Mouse (Mus musculus) ES-CJ7 (cell line): Measurements from ENCODE around the gene Gm49387.

ENCODE experiments used
- DNase-seq: peaks from one replicate; pipeline ENCODE4 v3.0.0; 2011; ENCODE audit warnings: low read depth, low spot score

Gm49387 gene

DNA sequence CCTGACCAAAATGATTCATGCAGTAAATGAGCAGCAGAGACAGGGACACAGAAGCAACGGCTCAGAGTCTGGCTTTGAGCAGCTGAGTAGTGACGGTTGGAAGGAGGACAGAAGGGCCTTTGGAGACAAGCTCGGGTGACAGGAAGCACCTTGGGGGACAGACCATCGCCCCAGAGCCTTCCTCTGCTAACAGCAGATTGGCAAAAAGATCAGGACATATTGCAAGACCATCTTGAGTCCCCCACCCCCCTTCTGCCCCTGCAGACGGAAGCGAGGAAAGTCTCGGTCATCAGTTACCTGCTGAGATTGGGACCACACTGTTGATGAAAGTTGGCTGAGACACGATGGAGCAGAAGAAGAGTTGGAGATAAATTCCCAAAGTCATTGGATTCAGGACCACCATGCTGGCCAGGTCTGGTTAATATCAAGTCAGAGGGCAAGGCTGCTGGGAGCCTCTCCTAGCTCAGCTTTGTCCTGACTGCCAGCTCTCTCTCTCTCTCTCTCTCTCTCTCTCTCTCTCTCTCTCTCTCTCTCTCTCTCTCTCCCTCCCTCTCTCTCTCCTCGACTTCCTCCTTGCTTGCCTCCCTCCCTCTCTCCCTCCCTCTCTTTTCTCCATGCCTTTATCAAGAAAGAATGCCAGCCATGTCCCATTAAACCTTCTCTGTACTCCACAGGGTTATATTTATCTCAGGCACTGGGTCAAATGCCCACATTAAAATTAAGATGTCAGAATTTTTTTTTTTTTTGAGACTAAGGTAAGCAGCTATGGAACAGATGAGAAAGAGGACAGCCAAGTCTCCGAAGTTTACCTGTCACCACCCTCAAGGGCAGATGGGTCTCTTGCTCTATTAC lies 63.6 kb downstream of the Gm49387 start:
- no peak for DNase-seq

DNA sequence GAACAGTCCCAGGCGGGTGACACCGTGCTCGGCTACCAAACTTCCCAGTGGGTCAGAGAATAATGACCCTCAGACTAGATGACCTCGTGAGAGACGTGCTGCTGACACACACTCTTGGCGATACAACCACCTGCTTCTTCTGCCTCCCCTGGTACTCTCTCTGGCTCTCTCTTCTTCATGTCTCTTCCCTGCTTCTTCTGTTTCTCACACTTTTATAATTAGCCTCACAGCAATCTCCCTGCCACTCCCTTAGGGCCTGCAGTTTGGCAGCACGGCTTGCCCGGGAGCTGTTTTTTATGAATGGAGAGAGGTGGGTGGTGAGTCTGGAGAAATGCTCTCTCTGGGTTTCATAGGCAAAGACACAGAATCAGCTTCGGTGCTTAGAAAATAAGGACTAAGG lies 64.8 kb downstream of the Gm49387 start:
- DNase-seq: no peak

DNA sequence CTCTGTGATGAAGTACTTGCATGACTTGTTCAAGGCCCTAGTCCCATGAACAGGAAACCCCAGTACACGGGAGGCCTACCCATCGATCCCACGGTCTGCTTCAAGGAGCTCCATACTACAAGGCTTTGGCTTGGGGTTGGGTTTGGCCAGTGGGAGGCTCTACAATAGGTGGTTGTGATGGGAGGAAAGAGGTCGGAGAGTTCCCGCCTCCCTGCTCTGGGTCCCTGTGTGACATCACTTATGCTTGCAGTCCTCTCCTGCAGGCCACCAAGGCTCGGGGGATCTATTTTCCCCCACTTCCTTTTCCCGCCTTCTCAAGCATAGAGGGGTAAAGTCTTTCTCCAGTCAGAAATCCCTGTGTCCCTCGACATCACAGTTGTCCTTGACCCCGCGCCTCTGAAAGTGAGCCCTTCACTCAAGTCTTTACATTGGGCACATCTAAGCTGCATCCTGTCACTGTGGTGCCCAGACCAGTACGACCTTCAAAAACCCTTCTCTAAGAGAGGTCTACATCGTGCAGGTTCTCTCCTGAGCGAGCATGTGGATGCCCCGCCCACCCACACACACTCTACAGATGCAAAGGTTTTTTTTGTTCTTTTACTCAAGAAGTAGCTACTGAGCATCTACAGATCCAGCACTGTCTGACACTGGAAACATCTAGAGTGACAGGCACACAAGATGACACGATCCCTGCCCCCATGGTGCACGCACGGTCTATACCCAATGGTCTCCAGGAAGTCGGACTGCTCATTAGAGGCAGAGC lies 65.6 kb downstream of the Gm49387 start:
- no peak for DNase-seq

DNA sequence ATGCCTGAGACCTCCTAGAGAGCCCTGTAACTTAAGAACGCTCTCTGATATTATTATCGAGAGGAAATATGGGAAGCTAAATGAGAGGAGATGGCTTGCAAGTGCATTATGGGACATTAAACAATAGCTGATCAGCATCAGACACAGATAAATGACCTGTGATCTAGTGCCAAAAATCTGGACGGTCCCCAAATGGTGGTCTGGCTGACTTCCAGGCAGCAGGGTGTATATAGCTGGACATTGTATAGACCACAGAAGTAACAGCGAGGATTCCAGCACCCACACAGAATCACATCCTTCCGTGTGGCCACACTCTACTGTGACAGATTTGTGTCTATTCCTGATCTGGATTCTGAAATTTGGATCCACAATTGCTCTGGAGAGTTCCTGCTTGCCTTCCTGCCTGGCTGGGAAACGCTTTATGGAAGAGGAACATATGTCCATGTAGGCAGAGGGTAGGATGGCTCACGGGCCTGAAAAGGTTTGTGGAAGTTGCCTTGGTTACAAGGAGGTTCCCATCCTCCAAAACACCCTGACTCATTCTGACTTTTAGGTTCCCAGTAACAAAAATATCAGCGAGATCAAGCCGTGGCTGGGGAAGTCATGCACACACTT lies 68.0 kb downstream of the Gm49387 start:
- no peak for DNase-seq

DNA sequence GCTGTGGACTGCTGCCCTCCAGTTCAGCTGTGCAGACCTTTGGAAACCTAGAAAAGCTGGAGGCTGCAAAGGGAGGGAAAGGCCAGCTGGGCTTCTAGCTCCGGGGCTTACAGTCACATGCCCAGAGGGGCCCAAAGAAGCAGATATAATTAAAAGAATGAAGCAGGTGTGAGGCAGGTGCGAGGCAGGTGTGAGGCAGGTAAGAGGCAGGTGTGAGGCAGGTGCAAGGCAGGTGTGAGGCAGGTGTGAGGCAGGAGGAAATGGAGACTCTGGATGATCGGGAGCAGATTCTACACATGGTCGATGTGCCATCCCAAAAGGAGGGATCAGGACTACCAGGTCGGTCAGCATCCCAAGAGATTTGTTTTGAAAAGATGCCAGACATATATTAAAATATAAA lies 69.3 kb downstream of the Gm49387 start:
- DNase-seq: no peak

DNA sequence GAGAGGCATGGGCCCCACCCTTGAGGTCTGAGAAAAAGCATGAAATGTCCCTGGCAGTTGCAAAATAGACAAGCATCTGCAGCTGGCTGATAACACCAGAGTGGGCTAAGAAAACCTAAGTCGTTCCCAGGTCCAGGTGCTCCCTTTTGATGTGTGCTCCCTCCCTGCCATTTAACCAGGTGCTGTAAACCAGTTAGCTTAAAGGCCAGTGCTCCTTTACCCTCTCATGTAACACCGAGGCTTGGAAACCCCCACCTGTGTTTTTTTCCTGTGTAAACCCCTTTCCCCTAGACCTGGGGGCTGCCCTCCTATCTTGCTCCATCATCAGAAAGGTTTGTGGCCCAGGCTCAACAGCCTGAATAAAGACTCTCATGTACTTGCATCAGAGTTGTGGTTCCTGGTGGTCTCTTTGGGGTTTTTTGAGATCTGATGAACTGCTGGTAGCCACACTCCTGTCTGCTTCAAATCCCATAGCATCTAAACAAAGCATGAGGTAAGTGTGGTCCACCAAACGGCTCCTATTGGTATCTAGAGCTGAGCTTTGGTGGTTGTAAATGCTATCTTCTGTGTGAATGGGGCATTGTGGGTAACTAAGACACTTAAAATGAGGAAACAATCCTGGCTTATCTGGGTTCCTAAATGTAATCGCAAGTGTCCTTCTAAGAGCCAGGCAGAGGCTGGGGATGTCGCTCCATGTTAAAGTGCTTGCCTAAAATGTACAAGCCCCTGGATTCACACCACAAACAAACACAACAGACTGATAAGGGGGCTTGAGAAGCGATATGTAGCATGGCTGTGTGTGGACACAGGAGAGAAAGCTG lies 70.3 kb downstream of the Gm49387 start:
- no peak for DNase-seq

DNA sequence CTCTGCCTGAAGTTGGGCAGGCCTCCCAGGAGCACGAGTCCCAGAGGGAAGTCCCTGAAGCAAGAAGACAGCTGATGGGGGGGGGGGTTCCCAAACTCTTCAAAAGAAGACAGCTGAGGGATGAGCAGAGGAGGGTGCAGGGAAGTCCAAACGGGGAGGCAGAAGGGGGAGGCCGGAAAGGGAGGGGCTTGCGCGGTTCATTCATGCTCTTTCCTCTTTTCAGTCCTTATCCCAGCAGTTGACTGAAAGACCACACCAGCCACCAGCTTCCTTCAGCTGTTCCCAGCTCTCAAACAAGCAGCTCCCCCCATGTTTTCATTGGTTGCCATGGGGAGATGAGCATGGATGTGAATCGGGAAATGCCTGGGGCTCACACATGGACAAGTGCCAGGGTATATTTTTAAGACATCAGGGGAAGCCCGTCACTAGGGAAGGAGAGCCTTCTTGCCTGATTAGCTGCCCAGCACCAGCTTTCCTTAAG lies 71.5 kb downstream of the Gm49387 start:
- no peak for DNase-seq

DNA sequence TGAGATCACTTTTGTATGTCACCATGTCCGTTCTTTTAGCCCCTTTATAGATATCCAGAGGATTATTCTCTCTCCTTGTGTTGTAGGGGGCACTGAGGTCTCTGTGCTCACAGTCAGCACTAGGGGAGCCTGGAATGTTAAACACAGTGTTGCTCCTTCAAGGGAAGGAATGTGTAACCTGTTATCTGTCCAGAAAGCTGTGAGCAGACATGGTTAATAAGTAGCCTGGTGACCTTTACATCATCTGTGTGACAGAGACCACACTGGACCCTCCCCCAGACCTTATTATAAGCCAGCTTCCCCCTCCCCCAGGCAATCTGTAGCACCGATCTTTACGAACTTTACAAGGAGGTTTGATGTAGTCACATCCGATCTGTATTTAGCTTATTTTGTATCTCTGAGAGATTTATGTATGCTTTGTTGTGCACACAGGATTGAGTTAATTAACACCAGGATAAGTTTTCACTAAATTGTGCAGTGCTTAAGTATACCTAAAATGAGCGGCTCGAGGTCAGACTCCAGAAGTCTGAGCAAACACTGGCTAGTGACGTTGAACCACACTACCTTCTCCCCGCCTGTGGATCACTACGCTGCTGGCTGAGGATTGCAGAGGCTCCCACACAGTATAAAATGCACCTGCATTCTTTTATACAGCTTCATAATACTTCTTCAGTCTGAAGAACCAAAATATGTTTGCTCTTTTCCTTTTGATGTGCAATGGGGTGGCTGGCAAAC lies 75.0 kb downstream of the Gm49387 start:
- DNase-seq: no peak

DNA sequence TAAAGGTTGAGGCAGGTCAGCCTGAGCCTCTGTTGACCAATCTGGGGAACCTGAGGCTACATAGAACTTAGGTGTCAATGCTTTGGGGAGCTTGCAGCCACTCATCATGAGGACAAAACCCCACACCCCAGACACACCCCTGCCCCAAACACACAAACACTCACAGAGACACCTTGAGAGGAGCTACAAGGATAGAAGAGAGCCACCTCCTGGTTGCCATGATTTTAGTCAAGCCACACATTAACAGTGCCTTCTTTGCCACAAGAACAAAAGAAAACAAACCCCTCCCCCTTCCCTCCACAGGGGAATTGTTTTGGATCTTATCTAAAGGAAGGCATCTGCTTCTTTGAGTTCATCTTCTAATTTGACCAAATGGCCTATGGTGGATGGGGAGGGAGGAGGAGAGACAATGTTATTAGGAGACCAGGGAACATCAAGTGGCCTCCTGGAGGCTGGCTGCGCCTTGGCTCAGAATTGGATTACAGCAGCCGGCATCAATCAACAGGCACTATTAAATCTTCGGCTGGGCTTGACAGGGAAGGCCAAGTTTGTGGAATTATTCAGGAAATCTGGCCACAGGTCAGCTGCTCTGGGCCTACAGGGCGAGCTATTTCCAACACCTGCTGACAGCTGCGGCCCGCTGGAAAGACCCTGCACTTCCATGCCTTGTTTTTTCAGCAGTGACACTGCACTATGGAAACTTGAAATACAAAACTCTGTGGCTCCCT lies 76.1 kb downstream of the Gm49387 start:
- peak; percentile 16 for DNase-seq

DNA sequence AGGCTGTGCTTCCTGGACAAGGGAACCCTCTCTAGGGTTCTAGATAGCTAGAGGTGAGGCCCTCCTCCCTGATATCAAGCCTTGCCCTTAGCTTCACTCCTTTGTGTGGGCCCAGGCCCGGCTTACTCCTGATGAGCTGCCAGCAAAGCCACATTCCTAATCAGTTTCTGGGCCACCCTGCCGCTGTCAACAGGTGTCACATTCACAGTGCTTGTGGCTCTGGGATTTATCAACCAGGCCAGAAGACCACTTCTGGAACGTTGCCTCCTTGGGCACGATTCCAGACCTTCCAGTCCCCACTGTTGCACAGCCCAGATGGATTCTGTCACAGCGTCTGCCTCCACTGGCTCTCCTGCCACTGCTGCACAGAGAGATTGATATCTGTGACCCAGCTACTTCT lies 79.8 kb downstream of the Gm49387 start:
- DNase-seq: no peak

DNA sequence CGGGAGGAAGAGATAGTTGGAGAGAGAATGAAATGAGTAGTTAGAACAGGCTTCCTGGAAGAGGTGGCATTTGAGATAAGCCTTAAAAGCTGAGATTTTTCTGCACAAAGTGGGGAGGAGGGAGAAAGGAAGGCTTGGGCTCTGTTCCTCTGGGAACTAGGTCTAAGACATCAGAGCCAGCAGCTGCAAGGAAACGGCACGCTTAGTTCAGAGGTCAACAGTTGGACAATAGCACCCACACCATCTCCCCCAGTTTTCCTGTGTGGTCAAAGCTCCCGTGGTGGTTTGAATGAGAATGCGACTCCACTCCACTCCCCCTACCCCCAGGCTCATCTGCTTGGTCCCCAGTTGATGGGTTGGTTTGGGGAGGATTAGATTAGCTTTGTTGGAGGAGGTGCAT lies 81.5 kb downstream of the Gm49387 start:
- no peak for DNase-seq

DNA sequence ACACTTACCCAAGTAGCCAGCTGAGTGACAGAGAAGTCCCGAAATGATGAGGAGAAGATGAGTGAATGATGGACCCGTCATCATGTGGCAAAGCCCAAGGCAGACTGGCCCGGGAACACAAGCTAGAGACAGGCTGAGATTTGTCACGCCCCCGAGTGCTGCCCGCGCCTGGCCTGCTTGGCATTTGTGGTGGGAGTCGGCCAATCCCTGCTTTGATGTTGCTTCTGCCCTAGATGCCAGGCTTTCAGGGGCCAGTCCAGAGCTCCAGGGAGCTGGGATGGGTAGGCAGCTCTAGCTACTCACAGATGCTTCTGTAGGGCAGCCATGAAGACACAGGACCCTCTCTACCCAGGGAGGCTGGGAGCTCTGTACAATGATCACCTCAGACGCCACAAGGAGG lies 82.9 kb downstream of the Gm49387 start:
- no peak for DNase-seq

DNA sequence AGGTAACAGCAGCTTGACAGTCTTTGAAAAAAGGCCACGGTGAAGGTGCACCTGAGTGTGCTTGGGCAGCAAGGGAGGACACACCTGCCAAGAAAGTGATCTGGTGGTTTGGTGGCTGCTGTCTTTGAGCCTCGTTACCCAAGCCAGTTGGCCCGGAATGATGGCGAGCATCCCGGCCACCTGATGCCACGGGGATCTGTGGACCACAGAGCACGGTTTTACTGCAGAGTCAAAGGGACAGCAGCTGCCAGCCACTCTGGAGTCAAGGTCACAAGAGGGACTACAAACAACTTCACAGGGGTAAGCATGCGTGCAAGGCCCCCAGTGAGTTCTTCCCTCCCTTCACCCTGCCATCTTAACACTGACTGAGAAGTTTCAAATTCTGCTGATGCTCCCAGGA lies 83.4 kb downstream of the Gm49387 start:
- DNase-seq: no peak

DNA sequence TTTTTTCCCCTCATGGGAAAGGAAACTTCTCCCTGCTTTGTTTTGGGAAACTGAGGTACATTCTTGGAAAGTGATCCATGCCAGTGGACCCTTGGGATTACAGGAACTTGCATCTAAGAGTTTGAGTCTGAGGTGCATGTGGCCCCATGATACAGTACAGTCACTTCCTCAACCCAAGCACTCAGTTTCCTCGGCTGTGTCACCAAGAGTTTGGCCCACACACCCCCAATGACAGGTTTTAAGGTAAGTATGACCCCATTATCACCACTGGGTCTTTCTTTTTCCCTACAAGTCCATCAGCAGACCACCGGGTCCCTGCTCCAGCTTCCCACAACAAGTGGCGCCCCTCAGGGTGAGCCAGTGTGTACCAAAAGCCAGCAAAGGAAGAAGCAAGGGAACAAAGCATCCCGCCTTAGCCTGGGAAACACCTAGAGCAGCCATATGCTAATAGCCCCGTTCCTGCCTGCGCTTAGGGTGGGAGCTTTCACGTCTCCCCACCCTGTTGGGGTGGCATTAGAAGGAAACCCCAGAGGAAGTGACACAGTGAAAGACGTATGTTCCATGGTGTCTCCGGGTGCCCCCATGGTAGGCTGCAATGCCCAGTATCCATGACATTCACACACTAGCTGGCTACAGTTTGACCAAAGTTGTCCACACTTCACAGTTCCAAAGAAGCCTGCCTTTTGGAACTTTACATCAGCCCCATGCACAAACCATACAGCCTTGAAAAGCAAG lies 84.0 kb downstream of the Gm49387 start:
- DNase-seq: no peak

DNA sequence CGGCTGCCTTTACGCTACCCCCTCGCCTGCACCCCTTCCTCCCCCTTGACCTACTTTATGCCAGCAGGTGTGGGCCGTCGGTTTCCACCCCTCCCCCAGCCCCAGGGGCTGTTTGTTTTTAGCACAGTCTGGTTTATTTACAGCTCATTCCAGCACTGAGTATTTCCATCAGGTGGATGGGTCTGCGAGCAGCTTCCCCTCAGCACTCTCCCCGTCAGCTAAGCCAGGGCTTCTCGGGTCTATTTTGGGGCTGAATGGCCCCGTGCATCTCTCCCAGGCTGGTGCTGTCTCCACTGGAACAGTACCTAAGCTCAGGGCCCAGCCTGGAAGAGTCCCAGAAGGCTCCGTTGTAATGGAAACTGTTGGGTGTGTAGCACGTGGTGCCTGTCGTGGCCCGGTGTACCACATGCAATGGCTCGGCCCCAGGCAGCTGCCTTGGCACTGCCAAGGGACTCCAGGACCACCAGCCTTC lies 84.7 kb downstream of the Gm49387 start:
- no peak for DNase-seq

DNA sequence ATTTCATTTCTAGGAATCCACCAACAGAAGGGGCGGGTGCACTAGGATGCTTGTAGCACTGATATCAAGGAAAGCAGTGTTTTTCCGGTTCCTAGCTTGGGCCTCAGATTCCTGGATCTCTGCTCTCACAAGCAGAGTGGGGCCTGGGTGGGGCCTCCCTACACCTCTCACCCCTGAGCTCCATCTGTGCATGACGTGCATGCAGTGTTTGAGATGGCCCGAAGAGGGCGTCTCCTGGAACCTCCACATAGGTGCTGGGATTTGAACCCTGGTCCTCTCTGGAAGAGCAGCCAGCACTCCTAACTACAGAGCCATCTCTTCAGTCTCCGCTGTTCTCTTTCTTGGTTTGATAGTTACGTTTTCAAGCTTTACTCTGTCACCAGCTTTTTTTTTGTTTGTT lies 85.7 kb downstream of the Gm49387 start:
- DNase-seq: peak; percentile 34

DNA sequence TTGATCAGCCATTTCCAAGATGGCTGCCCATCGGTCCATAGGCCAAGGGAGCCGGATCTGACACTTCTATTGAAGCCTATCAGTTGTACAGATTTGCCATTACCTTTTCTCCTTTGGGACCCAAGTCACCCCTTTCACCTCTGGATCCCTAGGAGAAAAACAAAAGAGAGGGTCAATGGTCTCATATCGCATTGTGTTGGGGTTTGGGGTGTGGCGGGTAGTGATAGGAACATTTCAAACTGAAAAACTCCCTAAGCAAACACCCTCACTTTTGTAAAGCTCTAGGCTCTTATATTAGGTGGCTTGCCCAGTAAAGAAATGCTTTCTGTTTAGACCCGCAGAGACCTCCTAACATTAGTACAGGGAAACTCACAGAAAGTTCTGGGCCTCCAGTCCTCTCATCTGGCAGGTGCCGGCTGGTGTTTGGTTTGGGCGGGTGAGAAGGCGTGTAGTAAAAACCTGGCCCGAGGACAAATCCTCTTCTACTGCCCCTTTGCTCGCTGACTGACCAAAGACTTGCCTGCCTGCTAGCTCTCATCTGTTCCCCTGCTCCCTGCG lies 96.7 kb downstream of the Gm49387 start:
- DNase-seq: no peak

DNA sequence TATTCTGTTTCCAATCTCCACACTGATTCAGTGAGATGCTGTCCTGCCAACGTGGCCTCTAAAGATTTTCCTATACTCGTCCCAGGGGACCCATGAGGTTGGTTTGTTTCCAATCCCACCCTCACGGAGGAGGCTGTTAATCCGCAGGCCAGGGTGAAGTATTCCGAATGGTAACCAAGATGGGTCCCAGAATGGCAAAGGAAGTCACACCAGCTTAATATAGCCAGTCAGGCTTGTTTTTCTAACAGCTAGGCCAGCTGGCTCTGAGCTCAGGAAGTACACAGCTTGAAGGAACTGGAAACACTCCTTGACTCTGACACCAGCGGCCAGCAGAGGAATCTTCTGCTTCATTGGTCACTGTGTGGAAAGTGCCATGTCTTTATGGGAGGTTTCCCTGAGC lies 103.4 kb downstream of the Gm49387 start:
- no peak for DNase-seq

DNA sequence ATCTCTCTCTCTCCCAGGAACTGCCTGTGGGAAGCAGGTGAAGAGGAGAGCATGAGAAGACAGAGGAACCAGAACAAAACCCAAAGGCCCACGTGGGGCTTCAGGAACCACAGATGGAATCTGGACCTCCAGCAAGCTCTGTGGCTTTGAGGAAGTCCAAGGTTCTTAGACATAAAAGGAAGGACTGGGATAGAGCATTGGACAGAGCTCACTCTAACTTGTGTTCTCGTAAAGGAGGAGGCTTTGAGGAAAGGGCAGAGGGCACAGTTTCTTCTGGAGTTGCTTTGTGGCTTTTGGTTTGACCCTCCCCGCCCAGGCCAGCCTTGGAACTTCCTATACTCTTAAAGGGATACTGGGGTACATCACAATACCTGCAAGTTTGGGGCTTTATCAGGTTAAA lies 108.0 kb downstream of the Gm49387 start:
- DNase-seq: no peak
